Mouse (Mus musculus) forebrain, embryonic 11.5 days (tissue): ENCODE results near the gene Tmem201. TPM values are rescaled to one million over a fixed set of nuclear protein-coding genes. Genes with fewer than 3 reads are reported as not detected.
A peak's percentile ranks its signal among the peaks of the same experiment; 100 is the strongest.

ENCODE experiments used
- ATAC-seq: fragments of 200-750 bp; cut with Nextera tagmentation; replicated peaks from 2 replicates; pipeline ENCODE4 v1.8.0; 2017; ENCODE audit warnings: moderate TSS enrichment; ENCODE audit not compliant: low FRiP score
- DNase-seq: peaks from one replicate; pipeline ENCODE4 v3.0.0-alpha.2; 2017; ENCODE audit warnings: low spot score
- H3K27ac ChIP-seq: fragments of 300-500 bp; sonication (generic); 2 replicates; pipeline ENCODE4 v1.5.1; 2014; ENCODE audit warnings: low read depth, low read length
- H3K27me3 ChIP-seq: fragments of 300-500 bp; sonication (generic); 2 replicates; pipeline ENCODE4 v1.6.1; 2014; ENCODE audit warnings: mild to moderate bottlenecking, low read length, mixed read lengths; ENCODE audit not compliant: control insufficient read depth, insufficient read depth
- H3K36me3 ChIP-seq: fragments of 300-500 bp; sonication (generic); 2 replicates; pipeline ENCODE4 v1.6.1; 2014; ENCODE audit warnings: mild to moderate bottlenecking, low read length, moderate library complexity, mixed read lengths; ENCODE audit not compliant: control insufficient read depth, insufficient read depth
- H3K4me1 ChIP-seq: fragments of 300-500 bp; sonication (generic); replicated peaks from 2 replicates; pipeline ENCODE4 v1.6.1; 2014; ENCODE audit warnings: low read length, mixed read lengths; ENCODE audit not compliant: control insufficient read depth, insufficient read depth
- H3K4me2 ChIP-seq: fragments of 300-500 bp; sonication (generic); 2 replicates; pipeline ENCODE4 v1.6.1; 2014; ENCODE audit warnings: low read depth, mild to moderate bottlenecking, low read length, moderate library complexity, mixed read lengths; ENCODE audit not compliant: severe bottlenecking
- H3K4me3 ChIP-seq: fragments of 300-500 bp; sonication (generic); 2 replicates; pipeline ENCODE4 v1.5.1; 2014; ENCODE audit warnings: low read depth, low read length
- H3K9ac ChIP-seq: fragments of 300-500 bp; sonication (generic); 2 replicates; pipeline ENCODE4 v1.6.1; 2014; ENCODE audit warnings: low read length
- H3K9me3 ChIP-seq: fragments of 300-500 bp; sonication (generic); 2 replicates; pipeline ENCODE4 v1.6.1; 2016; ENCODE audit warnings: low read length, mixed read lengths; ENCODE audit not compliant: control insufficient read depth
- WGBS: fragments of 180-500 bp; shearing (Covaris S2); extraction: QIAGEN DNeasy Blood & Tissue Kit; methylation state at CpG from one replicate; pipeline ENCODE4 v1.1.7; 2014; 5-methylcytosine and 5-hydroxymethylcytosine counted together
- polyA plus RNA-seq: library from polyadenylated mRNA; unstranded; fragments of >200 nt; fragmentation: Nextera tagmentation; extraction: Ambion mirVana; gene quantifications from 2 replicates; pipeline ENCODE4 v1.2.1, GENCODE M21; 2014

Tmem201 gene
- polyA plus RNA-seq, 1 experiment from 2014 or later = 25.1 TPM

GRCm38 (mm10) chr4:149730827-149731226 lies 7.0 kb downstream of the Tmem201 start:
- Histone ChIP-seq H3K9ac (no peak overlapping the region), H3K27ac (no peak overlapping the region), H3K36me3 (peaks cover 13% of the 10 kb centered on the region), H3K4me1 (peaks cover 17% of the 10 kb centered on the region; the same call in 1 of the 2 replicates), H3K27me3 (no peaks in the 10 kb centered on the region), H3K4me3 (no peak overlapping the region), H3K9me3 (no peaks in the 10 kb centered on the region), H3K4me2 (no peak overlapping the region)
- WGBS = 84% methylated on average over 7 of the region's 7 CpGs
- ATAC-seq = no peak
- no peak for DNase-seq

- no peak overlapping the region for H3K4me3 ChIP-seq
- no peaks in the 10 kb centered on the region for H3K9me3 ChIP-seq
- ATAC-seq (no peak), DNase-seq (no peak)
- peaks cover 13% of the 10 kb centered on the region for H3K36me3 ChIP-seq
- H3K9ac ChIP-seq = no peak overlapping the region
- H3K27me3 ChIP-seq = no peaks in the 10 kb centered on the region
- WGBS = 86% methylated on average over 8 of the region's 8 CpGs
- no peak overlapping the region for H3K4me2 ChIP-seq
- H3K4me1 ChIP-seq = peaks cover 5% of the 10 kb centered on the region; the same call in 1 of the 2 replicates
- no peak overlapping the region for H3K27ac ChIP-seq
These were observed 9.0 kb downstream of the Tmem201 start for GRCm38 (mm10) chr4:149728810-149729209.

- H3K4me3 ChIP-seq = no peak overlapping the region
These were observed 10.2 kb downstream of the Tmem201 start for GRCm38 (mm10) chr4:149727636-149728035.

GRCm38 (mm10) chr4:149725661-149726350 lies 12.0 kb downstream of the Tmem201 start:
- Histone ChIP-seq H3K9me3 (no peaks in the 10 kb centered on the region), H3K4me1 (no peaks in the 10 kb centered on the region), H3K4me2 (no peak overlapping the region), H3K36me3 (peaks cover 13% of the 10 kb centered on the region), H3K4me3 (no peak overlapping the region), H3K9ac (no peak overlapping the region), H3K27ac (no peak overlapping the region), H3K27me3 (no peaks in the 10 kb centered on the region)
- DNase-seq (peak; percentile 81), ATAC-seq (0 out of 2 replicates have a peak, but pooled peaks have one; percentile 22)
- WGBS = 73% methylated on average over 15 of the region's 15 CpGs

More at GRCm38 (mm10) chr4:149727636-149728035, 10.2 kb downstream of the Tmem201 start:
- no peak overlapping the region for H3K27ac ChIP-seq
- H3K4me1 ChIP-seq = no peaks in the 10 kb centered on the region
- H3K9ac ChIP-seq = no peak overlapping the region
- H3K9me3 ChIP-seq = no peaks in the 10 kb centered on the region
- peaks cover 13% of the 10 kb centered on the region for H3K36me3 ChIP-seq
- H3K27me3 ChIP-seq = no peaks in the 10 kb centered on the region
- 98% methylated on average over 5 of the region's 5 CpGs for WGBS
- no peak overlapping the region for H3K4me2 ChIP-seq
- ATAC-seq (no peak), DNase-seq (no peak)

GRCm38 (mm10) chr4:149724916-149725470 lies 12.9 kb downstream of the Tmem201 start:
- Histone ChIP-seq H3K9ac (no peak overlapping the region), H3K4me1 (no peaks in the 10 kb centered on the region), H3K9me3 (no peaks in the 10 kb centered on the region), H3K27ac (no peak overlapping the region), H3K36me3 (peaks cover 15% of the 10 kb centered on the region), H3K27me3 (no peaks in the 10 kb centered on the region), H3K4me3 (no peak overlapping the region), H3K4me2 (no peak overlapping the region)
- WGBS = 94% methylated on average over 17 of the region's 17 CpGs
- ATAC-seq (no peak), DNase-seq (no peak)

- Histone ChIP-seq H3K27me3 (no peaks in the 10 kb centered on the region), H3K9me3 (no peaks in the 10 kb centered on the region), H3K4me3 (no peak overlapping the region), H3K27ac (no peak overlapping the region), H3K9ac (no peak overlapping the region), H3K36me3 (peaks cover 13% of the 10 kb centered on the region), H3K4me2 (no peak overlapping the region), H3K4me1 (no peaks in the 10 kb centered on the region)
- ATAC-seq (no peak; the same call in 1 of the 2 replicates), DNase-seq (no peak)
- 71% methylated on average over 17 of the region's 17 CpGs for WGBS
These were observed 13.8 kb downstream of the Tmem201 start for GRCm38 (mm10) chr4:149723855-149724731.

GRCm38 (mm10) chr4:149723021-149723390 lies 14.8 kb downstream of the Tmem201 start:
- H3K9ac ChIP-seq = no peak overlapping the region
- DNase-seq = no peak
- H3K27ac ChIP-seq = no peak overlapping the region

GRCm38 (mm10) chr4:149722104-149723020 lies 15.5 kb downstream of the Tmem201 start:
- Histone ChIP-seq H3K27ac (no peak overlapping the region), H3K4me2 (no peak overlapping the region), H3K27me3 (no peaks in the 10 kb centered on the region), H3K9me3 (no peaks in the 10 kb centered on the region), H3K36me3 (peaks cover 25% of the 10 kb centered on the region), H3K4me3 (no peak overlapping the region), H3K4me1 (no peaks in the 10 kb centered on the region), H3K9ac (no peak overlapping the region)
- WGBS = 86% methylated on average over 24 of the region's 24 CpGs
- ATAC-seq = no peak
- no peak for DNase-seq

More at GRCm38 (mm10) chr4:149723021-149723390, 14.8 kb downstream of the Tmem201 start:
- H3K4me1 ChIP-seq = no peaks in the 10 kb centered on the region
- H3K4me2 ChIP-seq = no peak overlapping the region
- peaks cover 21% of the 10 kb centered on the region for H3K36me3 ChIP-seq
- H3K27me3 ChIP-seq = no peaks in the 10 kb centered on the region
- H3K9me3 ChIP-seq = no peaks in the 10 kb centered on the region
- 88% methylated on average over 12 of the region's 12 CpGs for WGBS
- no peak overlapping the region for H3K4me3 ChIP-seq
- ATAC-seq = no peak
